Mouse (Mus musculus): ENCODE data around the gene Zfp810. TPM values are rescaled to one million over a fixed set of nuclear protein-coding genes. Genes with fewer than 3 reads are reported as not detected.
"Not testable (repeated sequence)": the region's sequence is repeated elsewhere in the genome, so short reads cannot be mapped to it uniquely, and the experiment has no call there.

Gene Zfp810
- polyA plus RNA-seq (2012; ENCODE audit: insufficient read depth, insufficient read length, missing spikeins): 2.5 and 6.3 TPM in 2 replicates

DNA sequence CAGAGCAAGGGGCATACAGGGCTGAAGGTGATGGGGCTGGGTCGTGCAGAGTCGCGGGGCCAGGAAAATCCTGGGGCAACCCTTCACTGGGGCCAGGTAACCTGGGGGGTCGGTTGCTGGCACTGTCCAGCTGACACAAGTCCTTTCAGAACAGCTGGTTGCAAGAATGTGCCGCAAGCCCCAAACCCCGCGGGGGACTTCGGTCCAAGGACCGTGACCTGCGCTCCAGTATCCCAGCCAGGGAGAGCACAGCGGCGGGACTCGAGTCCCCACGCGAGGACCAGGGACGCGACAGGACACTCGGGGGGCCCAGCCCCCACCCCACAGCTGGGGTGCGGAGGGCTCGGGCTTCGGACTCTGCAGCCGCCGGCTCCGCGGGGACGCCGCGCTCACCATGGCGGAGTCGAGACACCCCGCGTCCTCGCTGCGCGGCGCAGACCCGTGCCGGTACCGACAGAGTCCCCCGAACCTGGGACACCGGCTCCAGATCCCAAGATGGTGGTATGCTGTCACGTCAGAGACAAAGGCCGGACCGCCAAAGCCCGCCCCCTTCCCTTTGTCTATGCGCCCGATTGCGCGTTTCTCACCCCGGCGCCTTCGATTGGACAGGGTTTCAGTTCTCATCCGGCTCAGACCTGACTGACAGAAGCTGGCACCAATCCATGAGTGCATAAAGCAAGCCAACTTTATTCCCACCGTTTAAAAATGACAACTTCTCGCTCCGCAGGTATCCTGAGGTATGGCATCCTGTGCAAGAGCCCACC is at the start of gene Zfp810:
Zfp810 (minus strand) TSS at position 493 of the 764 bp plus-strand sequence.
- H3K4me3 ChIP-seq (ENCODE audit: insufficient read depth, low read depth, low read length): peak within 1 kb of the TSS; percentile 90
- peak within 1 kb of the TSS; percentile 29; the same call in 1 of the 2 replicates for H3K27ac ChIP-seq (replicated peaks; ENCODE audit: low read depth, low read length)
- H3K4me1 ChIP-seq (ENCODE audit: control insufficient read depth, insufficient read depth, insufficient read length, low read length): peaks cover 3% of the 10 kb centered on the region; the same call in 1 of the 2 replicates

DNA sequence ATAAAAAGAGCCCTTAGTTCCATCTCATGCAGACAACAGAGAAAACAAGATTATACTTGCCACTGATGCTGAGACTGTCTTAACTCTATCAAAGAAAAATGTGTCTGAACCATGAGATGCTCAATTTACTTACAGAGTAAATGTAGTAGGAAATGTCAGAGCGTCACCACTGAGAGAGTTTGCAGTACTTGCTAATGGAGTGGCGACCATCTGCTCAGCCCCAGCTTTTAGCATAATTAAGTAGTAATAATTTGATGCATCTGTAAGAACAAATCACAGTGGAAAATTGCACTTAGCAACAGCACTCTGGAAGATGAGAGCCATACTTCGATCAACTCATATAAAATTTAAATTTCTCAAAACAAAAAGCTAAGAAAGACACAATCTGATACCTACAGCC is 48.5 kb upstream of the Zfp810 start:
- Histone ChIP-seq H3K4me3 (ENCODE audit: insufficient read depth, low read depth, low read length) (no peak overlapping the region), H3K4me1 (ENCODE audit: control insufficient read depth, insufficient read depth, insufficient read length, low read length) (no peaks in the 10 kb centered on the region), H3K27ac (replicated peaks; ENCODE audit: low read depth, low read length) (no peak overlapping the region)

DNA sequence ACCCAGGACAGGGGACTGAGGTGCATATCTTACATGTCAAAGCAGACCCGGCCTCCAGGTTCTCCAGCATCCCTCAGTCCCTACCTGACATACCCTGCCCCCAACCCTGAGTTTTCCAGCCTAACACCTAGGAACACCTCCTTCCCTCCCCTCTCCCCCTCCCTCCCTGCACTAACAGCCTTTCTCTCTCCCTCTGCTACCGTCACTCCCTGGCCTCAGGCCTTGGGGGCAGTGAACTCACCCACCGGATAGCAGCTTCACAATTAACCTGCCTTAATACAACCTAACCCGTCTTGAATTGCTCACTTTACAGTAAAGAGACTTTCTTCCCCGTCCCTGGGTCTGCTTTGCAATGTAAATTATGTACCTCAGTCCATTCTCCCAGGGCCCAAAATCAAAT is 46.5 kb upstream of the Zfp810 start:
- H3K4me3 ChIP-seq (ENCODE audit: insufficient read depth, low read depth, low read length): no peak overlapping the region
- no peaks in the 10 kb centered on the region for H3K4me1 ChIP-seq (ENCODE audit: control insufficient read depth, insufficient read depth, insufficient read length, low read length)
- no peak overlapping the region for H3K27ac ChIP-seq (replicated peaks; ENCODE audit: low read depth, low read length)

DNA sequence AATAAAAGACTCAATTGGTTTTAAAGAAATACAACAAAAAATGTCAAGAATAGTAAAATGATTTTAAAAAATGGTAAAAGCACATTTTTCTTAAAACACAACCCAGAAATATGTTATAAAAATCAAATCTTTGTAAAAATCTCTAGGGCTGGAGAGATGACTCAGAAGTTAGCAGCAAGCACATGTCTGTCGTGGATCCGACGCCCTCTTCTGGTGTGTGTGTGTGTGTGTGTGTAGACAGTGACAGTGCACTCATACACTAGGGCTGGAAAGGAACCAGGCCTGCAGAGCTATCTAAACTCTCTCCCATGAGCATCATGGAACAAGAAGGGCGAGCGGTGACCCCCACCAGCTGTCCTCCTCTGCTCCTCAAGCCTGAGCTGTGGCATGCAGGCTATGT is 46.0 kb upstream of the Zfp810 start:
- Histone ChIP-seq H3K4me1 (ENCODE audit: control insufficient read depth, insufficient read depth, insufficient read length, low read length) (no peaks in the 10 kb centered on the region), H3K4me3 (ENCODE audit: insufficient read depth, low read depth, low read length) (no peak overlapping the region), H3K27ac (replicated peaks; ENCODE audit: low read depth, low read length) (no peak overlapping the region)

DNA sequence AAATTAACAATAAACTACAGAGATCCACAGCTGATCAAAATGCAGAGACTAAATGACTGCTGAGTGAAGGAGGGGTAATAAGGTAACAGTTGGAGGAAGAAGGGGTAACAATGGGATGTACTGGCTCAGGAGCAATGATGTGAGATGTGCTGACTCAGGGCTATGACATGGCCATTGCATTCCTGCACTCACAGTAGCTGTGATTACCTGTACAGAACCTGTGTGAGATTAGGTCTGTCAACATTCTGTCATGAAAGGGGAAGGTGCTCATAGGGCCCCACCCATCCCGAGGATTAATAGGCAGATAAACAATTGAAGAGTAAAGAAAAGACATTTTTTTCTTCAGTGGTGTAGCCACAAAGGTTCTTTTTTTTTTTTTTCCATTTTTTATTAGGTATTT is 32.9 kb upstream of the Zfp810 start:
- Histone ChIP-seq H3K4me1 (ENCODE audit: control insufficient read depth, insufficient read depth, insufficient read length, low read length) (no peaks in the 10 kb centered on the region), H3K4me3 (ENCODE audit: insufficient read depth, low read depth, low read length) (no peak overlapping the region)

DNA sequence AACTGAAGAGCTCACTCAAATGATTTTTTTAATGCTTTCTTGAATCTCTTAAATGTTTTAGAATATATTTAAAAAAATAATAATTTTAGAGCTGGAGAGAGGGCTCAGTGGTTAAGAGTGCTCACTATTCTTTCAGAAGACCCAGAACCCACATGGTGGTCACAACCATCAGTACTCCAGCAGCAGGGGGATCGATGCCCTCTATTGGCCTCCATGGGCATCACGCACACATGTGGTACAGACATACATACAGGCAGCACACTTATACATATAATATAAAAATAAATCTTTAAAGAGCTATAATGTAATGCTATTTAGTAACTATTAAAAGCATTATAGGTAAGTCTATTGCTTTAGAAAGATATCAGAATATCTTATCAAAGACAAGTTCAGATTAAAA is 29.8 kb upstream of the Zfp810 start:
- Histone ChIP-seq H3K27ac (replicated peaks; ENCODE audit: low read depth, low read length) (no peak overlapping the region), H3K4me3 (ENCODE audit: insufficient read depth, low read depth, low read length) (no peak overlapping the region), H3K4me1 (ENCODE audit: control insufficient read depth, insufficient read depth, insufficient read length, low read length) (no peaks in the 10 kb centered on the region)

More for the DNA sequence above, 32.9 kb upstream of the Zfp810 start:
- no peak overlapping the region for H3K27ac ChIP-seq (replicated peaks; ENCODE audit: low read depth, low read length)

DNA sequence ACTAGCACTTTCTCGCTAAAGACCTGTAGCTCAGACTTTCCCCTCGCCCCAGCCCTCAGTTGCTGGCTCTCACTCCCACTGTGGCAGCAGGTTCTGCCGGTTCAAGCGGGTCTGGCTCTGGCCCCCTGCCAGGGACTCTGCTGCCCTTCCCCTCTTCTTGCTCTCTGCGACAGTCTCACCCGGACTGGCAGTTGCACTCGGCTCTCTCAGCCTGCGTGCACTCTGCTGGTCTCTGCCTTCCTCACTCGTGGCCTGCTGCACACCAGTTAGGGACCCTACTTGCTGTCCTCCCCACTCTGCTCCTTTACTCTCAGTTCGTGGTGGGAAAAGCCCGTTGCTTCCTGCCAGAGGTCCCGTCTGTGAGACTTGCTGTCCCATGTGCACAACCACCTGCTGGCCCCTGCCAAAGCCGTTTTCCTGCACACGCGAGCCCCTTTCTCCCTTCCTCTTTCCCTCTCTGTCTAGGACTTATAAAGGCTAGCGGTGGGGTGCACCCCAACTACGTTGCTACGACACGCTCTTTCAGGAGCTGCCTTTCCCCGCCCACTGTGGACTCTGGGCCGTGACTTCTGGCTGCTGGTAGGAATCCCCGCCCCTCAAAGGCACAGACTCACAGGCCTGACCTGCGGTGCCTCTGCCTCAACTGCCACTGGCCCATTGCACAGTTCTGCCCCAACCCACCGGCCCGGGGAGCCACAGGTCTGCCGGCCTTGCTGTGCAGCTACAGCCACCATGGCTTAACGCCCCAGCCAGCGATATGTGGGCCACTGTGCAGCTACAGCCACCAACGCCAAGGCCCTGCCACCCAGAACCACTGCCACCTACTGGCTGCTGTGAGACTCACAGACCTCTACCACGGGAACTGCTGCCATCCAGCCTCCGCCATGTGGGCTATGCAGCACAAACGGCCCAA is 20.3 kb upstream of the Zfp810 start:
- H3K4me3 ChIP-seq (ENCODE audit: insufficient read depth, low read depth, low read length): peak overlapping the region; percentile 71
- H3K27ac ChIP-seq (replicated peaks; ENCODE audit: low read depth, low read length): peak overlapping the region; percentile 29; the same call in 1 of the 2 replicates
- no peaks in the 10 kb centered on the region for H3K4me1 ChIP-seq (ENCODE audit: control insufficient read depth, insufficient read depth, insufficient read length, low read length)

DNA sequence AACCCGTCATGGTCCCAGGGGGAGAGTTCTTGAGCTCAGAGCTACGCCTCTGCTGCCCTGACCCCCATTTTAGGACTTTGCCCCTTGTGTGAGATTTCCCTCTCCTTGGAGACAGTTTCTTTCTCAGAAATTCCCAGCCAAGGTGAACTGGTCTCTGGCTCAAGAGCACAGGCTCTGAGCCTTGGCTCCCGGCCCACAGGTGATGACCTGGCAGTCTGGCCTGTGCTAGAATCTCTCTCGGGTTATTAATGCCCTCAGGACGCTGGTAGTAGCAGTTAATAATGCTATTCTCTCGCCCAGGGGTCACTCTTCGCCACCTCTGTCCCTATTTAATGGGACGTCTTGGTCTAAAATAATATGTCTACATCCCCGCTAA is 19.6 kb upstream of the Zfp810 start:
- Histone ChIP-seq H3K4me3 (ENCODE audit: insufficient read depth, low read depth, low read length) (peak overlapping the region; percentile 71), H3K27ac (replicated peaks; ENCODE audit: low read depth, low read length) (peak overlapping the region; percentile 7; the same call in 1 of the 2 replicates), H3K4me1 (ENCODE audit: control insufficient read depth, insufficient read depth, insufficient read length, low read length) (no peaks in the 10 kb centered on the region)

DNA sequence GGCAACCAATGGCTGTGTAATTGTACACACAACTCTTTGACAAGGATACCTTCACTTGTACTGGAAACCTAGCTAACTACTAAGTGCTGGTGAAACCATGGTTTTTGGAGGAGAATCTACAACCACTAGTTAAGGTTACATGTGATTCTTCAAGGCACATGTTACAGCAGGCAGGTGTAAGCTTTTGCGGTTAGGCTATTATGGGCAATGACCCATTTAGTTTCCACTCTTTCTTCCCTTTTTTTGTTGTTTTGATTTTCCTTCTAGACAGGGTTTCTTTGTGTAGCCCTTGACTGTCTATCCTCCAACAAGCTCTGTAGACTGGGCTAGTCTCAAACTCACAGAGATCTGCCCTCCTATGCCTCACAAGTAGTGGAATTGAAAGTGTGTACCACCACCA is 17.1 kb upstream of the Zfp810 start:
- Histone ChIP-seq H3K27ac (replicated peaks; ENCODE audit: low read depth, low read length) (no peak overlapping the region), H3K4me3 (ENCODE audit: insufficient read depth, low read depth, low read length) (no peak overlapping the region), H3K4me1 (ENCODE audit: control insufficient read depth, insufficient read depth, insufficient read length, low read length) (no peaks in the 10 kb centered on the region)

DNA sequence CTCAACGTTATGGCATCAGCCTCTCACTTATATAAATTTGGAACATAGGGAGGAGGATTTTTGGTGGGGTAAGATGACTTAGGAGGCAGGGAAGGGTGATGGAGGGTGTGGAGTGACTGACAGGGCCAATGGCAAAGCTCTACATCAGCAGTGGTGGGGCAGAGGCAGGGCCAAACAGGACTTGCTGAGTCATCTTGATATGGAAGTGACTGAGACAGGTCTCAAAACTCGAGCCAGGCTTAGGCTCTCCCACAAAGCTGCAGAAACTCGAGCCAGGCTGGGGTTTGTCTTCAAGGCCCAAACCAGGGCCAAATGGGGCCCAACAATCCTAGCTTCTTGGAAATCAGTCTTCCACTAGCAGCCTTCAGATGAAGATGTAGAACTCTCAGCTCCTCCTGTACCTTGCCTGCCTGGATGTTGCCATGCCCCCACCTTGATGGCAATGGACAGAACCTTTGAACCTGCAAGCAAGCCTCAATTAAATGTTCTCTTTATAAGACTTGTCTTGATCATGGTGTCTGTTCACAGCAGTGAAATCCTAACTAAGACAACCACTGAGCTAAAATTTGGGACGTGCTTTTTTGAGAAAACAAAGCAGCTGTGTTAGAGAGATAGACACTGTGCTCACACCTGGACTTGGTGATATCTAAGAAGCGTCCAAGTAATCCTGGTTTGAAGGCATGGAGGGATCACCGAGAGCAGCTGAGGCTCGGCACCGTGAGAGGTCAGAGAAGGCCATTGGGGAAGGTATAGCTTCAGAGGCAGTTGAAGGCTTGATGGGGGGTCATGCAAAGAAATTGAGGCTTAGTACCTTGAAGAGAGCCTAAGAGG is 15.1 kb upstream of the Zfp810 start:
- Histone ChIP-seq H3K27ac (replicated peaks; ENCODE audit: low read depth, low read length) (no peak overlapping the region), H3K4me3 (ENCODE audit: insufficient read depth, low read depth, low read length) (no peak overlapping the region), H3K4me1 (ENCODE audit: control insufficient read depth, insufficient read depth, insufficient read length, low read length) (no peaks in the 10 kb centered on the region)

DNA sequence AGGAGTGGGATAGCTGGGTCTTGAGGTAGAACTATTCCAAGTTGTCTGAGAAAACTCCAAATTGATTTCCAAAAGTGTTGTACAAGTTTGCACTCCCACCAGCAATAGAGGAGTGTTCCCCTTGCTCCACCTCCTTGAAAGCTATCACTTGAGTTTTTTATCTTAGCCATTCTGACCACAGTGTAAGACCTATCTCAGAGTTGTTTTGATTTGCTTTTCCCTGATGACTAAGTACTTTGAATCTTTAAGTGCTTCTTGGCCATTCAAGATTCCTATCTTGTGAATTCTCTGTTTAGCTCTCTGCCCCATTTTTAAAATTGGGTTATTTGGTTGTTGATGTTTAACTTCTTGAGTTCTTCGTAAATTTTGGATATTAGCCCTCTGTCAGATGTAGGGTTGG is 11.7 kb upstream of the Zfp810 start:
- H3K4me1 ChIP-seq (ENCODE audit: control insufficient read depth, insufficient read depth, insufficient read length, low read length): no peaks in the 10 kb centered on the region
- H3K27ac ChIP-seq (replicated peaks; ENCODE audit: low read depth, low read length): no peak overlapping the region
- H3K4me3 ChIP-seq (ENCODE audit: insufficient read depth, low read depth, low read length): no peak overlapping the region

DNA sequence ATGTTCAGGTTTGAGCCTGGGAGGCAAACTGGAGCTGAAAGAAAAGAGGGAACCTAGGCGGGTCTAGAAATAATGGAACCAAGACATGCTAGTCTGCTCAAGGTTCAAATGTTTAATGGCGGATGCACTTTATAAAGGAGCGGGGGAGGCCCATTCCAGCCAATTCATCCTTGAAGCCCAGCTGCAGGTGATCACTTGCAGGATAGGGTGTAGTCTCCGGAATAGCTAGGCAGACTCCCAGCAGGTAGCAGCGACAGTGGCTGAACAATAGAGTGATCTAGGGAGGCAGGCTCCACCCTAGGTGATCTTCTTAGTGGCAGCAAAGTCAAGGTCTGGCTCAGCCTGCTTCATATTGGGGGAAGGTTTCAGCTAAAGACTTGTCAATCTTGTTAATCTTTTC is 8.6 kb upstream of the Zfp810 start:
- not testable (repeated sequence) for H3K4me3 ChIP-seq (ENCODE audit: insufficient read depth, low read depth, low read length); H3K27ac ChIP-seq (replicated peaks; ENCODE audit: low read depth, low read length); H3K4me1 ChIP-seq (ENCODE audit: control insufficient read depth, insufficient read depth, insufficient read length, low read length)

DNA sequence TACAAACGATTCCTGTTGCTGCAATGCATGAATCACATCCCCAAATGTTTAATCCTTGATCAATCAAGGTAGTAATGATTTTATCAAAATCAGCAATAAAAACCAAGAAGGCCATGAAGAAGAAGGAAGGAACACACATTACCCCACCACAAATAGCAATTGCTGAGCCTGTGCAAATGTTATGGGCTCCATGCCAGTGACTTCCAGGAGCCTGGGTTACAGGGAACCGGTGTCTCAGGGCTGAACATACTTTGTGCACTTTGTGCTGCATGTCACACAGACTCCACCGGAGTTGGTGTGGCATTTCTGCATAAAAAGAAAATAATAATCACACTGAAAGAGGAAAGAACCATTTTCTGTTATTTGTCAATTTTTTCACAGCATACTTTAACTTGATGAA is 6.6 kb upstream of the Zfp810 start:
- Histone ChIP-seq H3K4me1 (ENCODE audit: control insufficient read depth, insufficient read depth, insufficient read length, low read length) (no peaks in the 10 kb centered on the region), H3K27ac (replicated peaks; ENCODE audit: low read depth, low read length) (no peak overlapping the region), H3K4me3 (ENCODE audit: insufficient read depth, low read depth, low read length) (no peak overlapping the region)

DNA sequence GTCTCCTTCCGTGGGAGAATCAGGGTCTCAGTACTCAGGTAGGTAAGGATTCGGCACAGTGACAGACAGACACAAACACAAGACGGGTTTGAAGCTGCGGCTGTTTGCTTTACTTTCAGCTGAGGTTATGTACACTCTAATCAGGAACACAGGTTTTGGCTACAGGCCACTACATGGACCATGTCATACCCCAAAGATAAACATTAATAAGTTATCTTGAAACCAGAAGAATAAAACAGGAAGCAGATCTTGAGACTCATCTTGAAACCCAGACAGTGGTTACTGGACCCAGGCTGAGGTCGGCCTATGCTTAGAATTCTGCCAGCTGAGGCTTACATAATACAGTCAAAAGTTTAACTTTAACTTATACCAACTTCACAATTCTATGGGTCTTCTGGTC is 5.8 kb upstream of the Zfp810 start:
- Histone ChIP-seq H3K27ac (replicated peaks; ENCODE audit: low read depth, low read length) (peak overlapping the region; percentile 45), H3K4me3 (ENCODE audit: insufficient read depth, low read depth, low read length) (no peak overlapping the region), H3K4me1 (ENCODE audit: control insufficient read depth, insufficient read depth, insufficient read length, low read length) (no peaks in the 10 kb centered on the region)

DNA sequence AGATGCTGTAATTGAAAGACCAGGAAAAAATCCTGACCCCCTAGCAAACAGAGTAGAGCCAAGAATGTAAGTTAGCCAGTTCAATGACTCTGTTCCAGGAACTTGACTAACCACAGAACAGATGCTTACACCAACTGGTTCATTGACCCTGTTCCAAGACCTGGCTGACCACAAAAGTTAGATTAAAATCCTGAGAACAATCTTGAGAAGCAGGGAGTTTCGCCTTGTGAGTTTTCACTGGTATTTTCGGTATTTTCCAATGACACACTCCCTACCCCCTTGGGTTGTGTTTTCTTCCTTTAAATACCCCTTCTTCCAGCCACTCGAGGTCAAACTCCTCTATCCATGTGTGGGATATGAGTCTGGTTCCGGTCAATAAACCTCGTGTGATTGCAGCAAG is 2.2 kb upstream of the Zfp810 start:
- Histone ChIP-seq H3K4me3 (ENCODE audit: insufficient read depth, low read depth, low read length) (no peak overlapping the region), H3K27ac (replicated peaks; ENCODE audit: low read depth, low read length) (no peak overlapping the region), H3K4me1 (ENCODE audit: control insufficient read depth, insufficient read depth, insufficient read length, low read length) (peaks cover 3% of the 10 kb centered on the region; the same call in 1 of the 2 replicates)

Measured in brown adipose tissue, adult 24 weeks (tissue).